Mouse (Mus musculus): ENCODE data around the gene Ccsap.

Gene Ccsap

GRCm38 (mm10) chr8:123805718-123806373 is 54.2 kb downstream of the Ccsap start, which contains the start of gene Rab4a:
Rab4a (plus strand) TSS chr8:123805985.
- peak; percentile 93 for DNase-seq (ENCODE audit: extremely low spot score)

- no peak for DNase-seq (ENCODE audit: extremely low spot score)
Observed at GRCm38 (mm10) chr8:123805209-123805717, 54.7 kb downstream of the Ccsap start.

- no peak for DNase-seq (ENCODE audit: extremely low spot score)
Observed at GRCm38 (mm10) chr8:123804586-123804985, 55.4 kb downstream of the Ccsap start.

- DNase-seq (ENCODE audit: extremely low spot score): no peak
Observed at GRCm38 (mm10) chr8:123803639-123804038, 56.4 kb downstream of the Ccsap start.

GRCm38 (mm10) chr8:123801538-123801937 is 58.5 kb downstream of the Ccsap start:
- no peak for DNase-seq (ENCODE audit: extremely low spot score)

GRCm38 (mm10) chr8:123800867-123801266 is 59.1 kb downstream of the Ccsap start:
- DNase-seq (ENCODE audit: extremely low spot score): no peak

- peak; percentile 48 for DNase-seq (ENCODE audit: extremely low spot score)
Observed at GRCm38 (mm10) chr8:123799885-123800284, 60.1 kb downstream of the Ccsap start.

GRCm38 (mm10) chr8:123799434-123799833 is 60.6 kb downstream of the Ccsap start:
- DNase-seq (ENCODE audit: extremely low spot score): no peak

GRCm38 (mm10) chr8:123797928-123798327 is 62.1 kb downstream of the Ccsap start:
- DNase-seq (ENCODE audit: extremely low spot score): no peak

GRCm38 (mm10) chr8:123796758-123797157 is 63.3 kb downstream of the Ccsap start:
- no peak for DNase-seq (ENCODE audit: extremely low spot score)

GRCm38 (mm10) chr8:123794766-123795165 is 65.2 kb downstream of the Ccsap start:
- no peak for DNase-seq (ENCODE audit: extremely low spot score)

GRCm38 (mm10) chr8:123793900-123794299 is 66.1 kb downstream of the Ccsap start:
- no peak for DNase-seq (ENCODE audit: extremely low spot score)

GRCm38 (mm10) chr8:123791845-123792225 is 68.2 kb downstream of the Ccsap start:
- DNase-seq (ENCODE audit: extremely low spot score): no peak

- peak; percentile 49 for DNase-seq (ENCODE audit: extremely low spot score)
Observed at GRCm38 (mm10) chr8:123791101-123791844, 68.7 kb downstream of the Ccsap start.
